Comparison of ENCODE assay signal across 8 mouse cellular contexts in genomic region chr11:117384897-117385296, GRCm38 (mm10).
DNase-seq lines count a peak whose midpoint lies in the region; ATAC-seq lines count a peak whose summit lies in the region.

No protein-coding gene starts in this region.

- ATAC-seq in hindbrain, embryonic 15.5 days (ENCODE audit: low FRiP score, low read depth), result peak; percentile 65; the same call in 1 of the 2 replicates
- ATAC-seq in megakaryocyte, adult 5-6 weeks (ENCODE audit: poor library complexity, severe bottlenecking), result peak; percentile 68

- H3K9ac ChIP-seq in hindbrain, embryonic 15.5 days, result no peak overlapping the region

- H3K4me3 ChIP-seq in hindbrain, embryonic 15.5 days, result no peak overlapping the region

- peak overlapping the region; percentile 20; the same call in 1 of the 2 replicates for H3K4me2 ChIP-seq in hindbrain, embryonic 15.5 days

- WGBS in hindbrain, embryonic 15.5 days, result under 1% methylated on average over 16 of the region's 16 CpGs

- H3K36me3 ChIP-seq in hindbrain, embryonic 15.5 days, result no peaks in the 10 kb centered on the region

- H3K27me3 ChIP-seq in hindbrain, embryonic 15.5 days, result peaks cover 3% of the 10 kb centered on the region; the same call in 1 of the 2 replicates

- no peak overlapping the region for H3K27ac ChIP-seq in hindbrain, embryonic 15.5 days (replicated peaks)

- peak; percentile 91 for DNase-seq in WW6 (ENCODE audit: low read depth, low spot score)
- peak; percentile 94 to 96 for DNase-seq in cerebellum, postnatal 36 days
- DNase-seq in gastrocnemius, adult 18-20 months (ENCODE audit: low spot score), result peak; percentile 92
- peak; percentile 90 to 91 for DNase-seq in layer of hippocampus, postnatal 36 days
- peak; percentile 93 for DNase-seq in right cerebral cortex, adult 18-20 months
- DNase-seq in urinary bladder, adult 2 months (ENCODE audit: low spot score), result peak; percentile 83

- peaks cover 22% of the 10 kb centered on the region for H3K4me1 ChIP-seq in hindbrain, embryonic 15.5 days (replicated peaks)

- no peaks in the 10 kb centered on the region for H3K9me3 ChIP-seq in hindbrain, embryonic 15.5 days
